Mouse (Mus musculus): ENCODE results near the gene Ice2. TPM values are rescaled to one million over a fixed set of nuclear protein-coding genes. Genes with fewer than 3 reads are reported as not detected.
A peak's percentile ranks its signal among the peaks of the same experiment; 100 is the strongest.

The Ice2 gene
- total and polyA plus RNA-seq, 3 experiments = 1.9 to 9.1 (median 4.9) TPM

GRCm38 (mm10) chr9:69442471-69443038 lies 44.8 kb downstream of the Ice2 start:
- Histone ChIP-seq H3K79me2 (replicated peaks; ENCODE audit: control insufficient read depth, insufficient read depth, low read length) (no peaks in the 10 kb centered on the region), H3K27ac (peak overlapping the region; percentile 20; the same call in 1 of the 2 replicates), H3K4me3 (no peak overlapping the region), H3K9ac (ENCODE audit: low read depth, low read length) (no peak overlapping the region), H3K4me1 (ENCODE audit: control insufficient read depth, insufficient read depth, low read length) (peaks cover 5% of the 10 kb centered on the region), H3K27me3 (ENCODE audit: control insufficient read depth, insufficient read depth, low read length) (no peaks in the 10 kb centered on the region), H3K36me3 (ENCODE audit: control insufficient read depth, insufficient read depth, low read length) (no peaks in the 10 kb centered on the region)
- DNase-seq = peak in 1 of 2 experiments; percentile 17
- no peak for TF ChIP-seq CTCF (IDR thresholded peaks at IDR 0.05)
- TF ChIP-seq EP300 (IDR thresholded peaks at IDR 0.05; ENCODE audit: insufficient read depth, low read depth, low read length) = no peak
- no peak for TF ChIP-seq POLR2A (IDR thresholded peaks at IDR 0.05; ENCODE audit: insufficient read depth, low read depth, low read length)
- 26% methylated on average over 6 of the region's 6 CpGs for WGBS
- intact Hi-C loops (cut with DNase I) = loop anchor here (5.0 kb wide), 1 partner anchor 35 kb away; no protein-coding TSS in a partner anchor

GRCm38 (mm10) chr9:69443203-69443602 lies 45.5 kb downstream of the Ice2 start:
- Histone ChIP-seq H3K27me3 (ENCODE audit: control insufficient read depth, insufficient read depth, low read length) (no peaks in the 10 kb centered on the region), H3K4me1 (ENCODE audit: control insufficient read depth, insufficient read depth, low read length) (peaks cover 5% of the 10 kb centered on the region), H3K9ac (ENCODE audit: low read depth, low read length) (no peak overlapping the region), H3K36me3 (ENCODE audit: control insufficient read depth, insufficient read depth, low read length) (no peaks in the 10 kb centered on the region), H3K79me2 (replicated peaks; ENCODE audit: control insufficient read depth, insufficient read depth, low read length) (no peaks in the 10 kb centered on the region), H3K4me3 (no peak overlapping the region), H3K27ac (no peak overlapping the region; the same call in 1 of the 2 replicates)
- peak in 1 of 2 experiments; percentile 62 for DNase-seq
- TF ChIP-seq POLR2A (IDR thresholded peaks at IDR 0.05; ENCODE audit: insufficient read depth, low read depth, low read length) = no peak
- no peak for TF ChIP-seq CTCF (IDR thresholded peaks at IDR 0.05)
- no peak for TF ChIP-seq EP300 (IDR thresholded peaks at IDR 0.05; ENCODE audit: insufficient read depth, low read depth, low read length)
- WGBS = 20% methylated on average over 3 of the region's 3 CpGs
- intact Hi-C loops (cut with DNase I) = loop anchor here (5.0 kb wide), 1 partner anchor 34 kb away; no protein-coding TSS in a partner anchor

- DNase-seq = no peak
- peaks cover 3% of the 10 kb centered on the region for H3K4me1 ChIP-seq (ENCODE audit: control insufficient read depth, insufficient read depth, low read length)
- H3K4me3 ChIP-seq = no peak overlapping the region
- H3K79me2 ChIP-seq (replicated peaks; ENCODE audit: control insufficient read depth, insufficient read depth, low read length) = no peaks in the 10 kb centered on the region
- no peak overlapping the region for H3K9ac ChIP-seq (ENCODE audit: low read depth, low read length)
- no peaks in the 10 kb centered on the region for H3K36me3 ChIP-seq (ENCODE audit: control insufficient read depth, insufficient read depth, low read length)
- H3K27me3 ChIP-seq (ENCODE audit: control insufficient read depth, insufficient read depth, low read length) = no peaks in the 10 kb centered on the region
- intact Hi-C loops (cut with DNase I) = no loop called here
- H3K27ac ChIP-seq = no peak overlapping the region
- 81% methylated on average over 3 of the region's 3 CpGs for WGBS
- no peak for TF ChIP-seq POLR2A (IDR thresholded peaks at IDR 0.05; ENCODE audit: insufficient read depth, low read depth, low read length)
- TF ChIP-seq EP300 (IDR thresholded peaks at IDR 0.05; ENCODE audit: insufficient read depth, low read depth, low read length) = no peak
- TF ChIP-seq CTCF (IDR thresholded peaks at IDR 0.05) = no peak
Observed at GRCm38 (mm10) chr9:69448801-69449200, 51.1 kb downstream of the Ice2 start.

- intact Hi-C loops (cut with DNase I) = no loop called here
- 87% methylated on average over 9 of the region's 9 CpGs for WGBS
- Histone ChIP-seq H3K79me2 (replicated peaks; ENCODE audit: control insufficient read depth, insufficient read depth, low read length) (no peaks in the 10 kb centered on the region), H3K9ac (ENCODE audit: low read depth, low read length) (no peak overlapping the region), H3K4me1 (ENCODE audit: control insufficient read depth, insufficient read depth, low read length) (peaks cover 7% of the 10 kb centered on the region), H3K27ac (no peak overlapping the region), H3K4me3 (no peak overlapping the region), H3K36me3 (ENCODE audit: control insufficient read depth, insufficient read depth, low read length) (peaks cover under 1% of the 10 kb centered on the region; the same call in 1 of the 2 replicates), H3K27me3 (ENCODE audit: control insufficient read depth, insufficient read depth, low read length) (no peaks in the 10 kb centered on the region)
- DNase-seq = no peak
- TF ChIP-seq EP300 (IDR thresholded peaks at IDR 0.05; ENCODE audit: insufficient read depth, low read depth, low read length) = no peak
- no peak for TF ChIP-seq CTCF (IDR thresholded peaks at IDR 0.05)
- TF ChIP-seq POLR2A (IDR thresholded peaks at IDR 0.05; ENCODE audit: insufficient read depth, low read depth, low read length) = no peak
Observed at GRCm38 (mm10) chr9:69450636-69451035, 52.9 kb downstream of the Ice2 start.

GRCm38 (mm10) chr9:69451886-69452810 lies 54.4 kb downstream of the Ice2 start:
- H3K36me3 ChIP-seq (ENCODE audit: control insufficient read depth, insufficient read depth, low read length) = peaks cover 6% of the 10 kb centered on the region; the same call in 1 of the 2 replicates
- DNase-seq = no peak
- TF ChIP-seq EP300 (IDR thresholded peaks at IDR 0.05; ENCODE audit: insufficient read depth, low read depth, low read length) (no peak), CTCF (IDR thresholded peaks at IDR 0.05) (no peak), POLR2A (IDR thresholded peaks at IDR 0.05; ENCODE audit: insufficient read depth, low read depth, low read length) (no peak)
- H3K4me3 ChIP-seq = no peak overlapping the region
- H3K27me3 ChIP-seq (ENCODE audit: control insufficient read depth, insufficient read depth, low read length) = no peaks in the 10 kb centered on the region
- peaks cover 15% of the 10 kb centered on the region for H3K4me1 ChIP-seq (ENCODE audit: control insufficient read depth, insufficient read depth, low read length)
- 97% methylated on average over 10 of the region's 10 CpGs for WGBS
- no peaks in the 10 kb centered on the region for H3K79me2 ChIP-seq (replicated peaks; ENCODE audit: control insufficient read depth, insufficient read depth, low read length)
- intact Hi-C loops (cut with DNase I) = no loop called here
- H3K9ac ChIP-seq (ENCODE audit: low read depth, low read length) = no peak overlapping the region
- H3K27ac ChIP-seq = no peak overlapping the region
